Mouse (Mus musculus) hindbrain, embryonic 10.5 days (tissue): ENCODE data around the gene Skp1a. TPM values are rescaled to one million over a fixed set of nuclear protein-coding genes. Genes with fewer than 3 reads are reported as not detected.

Experiments used
- DNase-seq: peaks from one replicate; pipeline ENCODE4 v3.0.0-alpha.2; 2017; ENCODE audit warnings: low spot score
- H3K27ac ChIP-seq: fragments of 300-500 bp; sonication (generic); 2 replicates; pipeline ENCODE4 v1.5.1; 2016; ENCODE audit warnings: mild to moderate bottlenecking, moderate library complexity
- H3K27me3 ChIP-seq: fragments of 300-500 bp; sonication (generic); 2 replicates; pipeline ENCODE4 v1.6.1; 2016; ENCODE audit warnings: mild to moderate bottlenecking; ENCODE audit not compliant: poor library complexity, insufficient read depth, severe bottlenecking
- H3K36me3 ChIP-seq: fragments of 300-500 bp; sonication (generic); 2 replicates; pipeline ENCODE4 v1.6.1; 2016; ENCODE audit warnings: mild to moderate bottlenecking, moderate library complexity
- H3K4me1 ChIP-seq: fragments of 300-500 bp; sonication (generic); replicated peaks from 2 replicates; pipeline ENCODE4 v1.6.1; 2016; ENCODE audit warnings: mild to moderate bottlenecking
- H3K4me3 ChIP-seq: fragments of 300-500 bp; sonication (generic); 2 replicates; pipeline ENCODE4 v1.5.1; 2016; ENCODE audit warnings: mild to moderate bottlenecking, moderate library complexity
- H3K9me3 ChIP-seq: fragments of 300-500 bp; sonication (generic); 2 replicates; pipeline ENCODE4 v1.6.1; 2016; ENCODE audit warnings: mild to moderate bottlenecking, moderate library complexity
- WGBS: fragments of 180-500 bp; shearing (Covaris S2); methylation state at CpG from one replicate; pipeline ENCODE4 v1.1.7; 2016; 5-methylcytosine and 5-hydroxymethylcytosine counted together
- polyA plus RNA-seq: library from polyadenylated mRNA; unstranded; fragments of >200 nt; fragmentation: Nextera tagmentation; extraction: Ambion mirVana; gene quantifications from 2 replicates; pipeline ENCODE4 v1.2.1, GENCODE M21; 2016

Skp1a gene
- polyA plus RNA-seq, 1 experiment from 2014 or later = 976 TPM

- WGBS = 8% methylated on average over 44 of the region's 44 CpGs
Measured at GRCm38 (mm10) chr11:52283596-52284571, 52.1 kb downstream of the Skp1a start.

DNA sequence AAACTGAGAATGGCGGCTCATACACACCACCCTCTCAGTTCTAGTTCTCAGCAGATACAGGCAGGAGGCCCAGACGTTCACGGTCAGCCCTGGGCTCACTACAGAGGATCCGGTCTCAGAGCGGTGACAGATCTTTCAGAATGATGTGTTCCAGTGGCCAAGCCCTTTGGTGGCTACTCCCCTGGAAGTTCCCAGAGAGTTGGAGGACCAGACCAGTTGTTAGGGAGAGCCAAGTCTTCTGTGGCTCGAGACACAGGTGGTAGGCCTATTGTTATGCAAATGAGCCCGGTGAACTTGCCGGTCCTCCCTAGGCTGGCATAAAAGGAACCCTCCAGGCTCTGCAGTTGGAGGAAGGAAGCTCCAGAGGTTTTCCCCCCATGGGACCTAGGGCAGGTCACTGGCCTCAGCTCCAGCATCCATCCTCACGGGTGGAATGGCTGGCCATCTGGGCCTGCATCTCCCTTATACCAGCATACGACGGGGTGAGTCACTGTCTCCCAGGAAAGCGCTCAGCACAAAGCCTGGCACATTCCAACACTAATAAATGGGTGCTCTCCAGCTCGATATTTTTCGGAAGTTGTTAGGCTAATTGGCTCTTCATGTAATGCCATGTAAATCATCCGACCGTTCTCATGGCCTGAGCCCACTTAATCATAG lies 54.6 kb downstream of the Skp1a start:
- Histone ChIP-seq H3K27ac (no peak overlapping the region; the same call in 1 of the 2 replicates), H3K27me3 (peaks cover 59% of the 10 kb centered on the region)
- no peak for DNase-seq

More at GRCm38 (mm10) chr11:52283596-52284571, 52.1 kb downstream of the Skp1a start:
- H3K9me3 ChIP-seq = no peaks in the 10 kb centered on the region
- H3K4me1 ChIP-seq = peaks cover 59% of the 10 kb centered on the region
- peaks cover 66% of the 10 kb centered on the region for H3K27me3 ChIP-seq
- peaks cover 8% of the 10 kb centered on the region for H3K36me3 ChIP-seq
- peak; percentile 60 for DNase-seq
- H3K4me3 ChIP-seq = peak overlapping the region; percentile 69
- H3K27ac ChIP-seq = 0 out of 2 replicates have a peak overlapping the region, but pooled peaks have one; percentile 9

GRCm38 (mm10) chr11:52286958-52287305 lies 55.1 kb downstream of the Skp1a start:
- DNase-seq = peak; percentile 30
- peaks cover 52% of the 10 kb centered on the region for H3K4me1 ChIP-seq

More for the DNA sequence above, 54.6 kb downstream of the Skp1a start:
- H3K36me3 ChIP-seq = no peaks in the 10 kb centered on the region
- H3K4me1 ChIP-seq = peaks cover 55% of the 10 kb centered on the region
- H3K9me3 ChIP-seq = no peaks in the 10 kb centered on the region
- no peak overlapping the region for H3K4me3 ChIP-seq
- 13% methylated on average over 16 of the region's 16 CpGs for WGBS

DNA sequence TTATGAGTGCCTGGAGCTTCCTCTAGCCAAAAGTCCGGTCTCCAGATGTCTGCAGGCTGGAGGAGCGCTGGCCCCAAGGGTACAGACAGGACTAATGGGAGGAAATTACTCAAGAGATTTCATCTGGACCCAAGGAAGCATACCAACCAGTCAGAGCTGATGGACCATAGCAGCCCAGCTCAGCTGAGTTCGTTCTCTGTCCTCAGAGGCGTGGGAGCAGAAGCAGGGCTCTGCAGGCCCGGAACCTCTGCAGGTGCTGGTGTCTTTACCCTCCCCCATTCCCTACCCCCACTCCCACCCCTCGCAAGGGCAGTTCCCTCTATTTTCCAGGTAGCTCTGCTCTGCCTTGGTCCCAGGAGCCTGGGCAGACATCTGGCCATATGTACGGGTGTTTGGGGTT lies 60.6 kb downstream of the Skp1a start:
- H3K4me3 ChIP-seq = no peak overlapping the region
- H3K27me3 ChIP-seq = peaks cover 6% of the 10 kb centered on the region
- WGBS = 78% methylated on average over 7 of the region's 7 CpGs
- no peaks in the 10 kb centered on the region for H3K9me3 ChIP-seq
- H3K4me1 ChIP-seq = peaks cover 13% of the 10 kb centered on the region
- H3K27ac ChIP-seq = no peak overlapping the region
- no peaks in the 10 kb centered on the region for H3K36me3 ChIP-seq
- DNase-seq = no peak

More at GRCm38 (mm10) chr11:52286958-52287305, 55.1 kb downstream of the Skp1a start:
- Histone ChIP-seq H3K9me3 (no peaks in the 10 kb centered on the region), H3K4me3 (no peak overlapping the region), H3K27me3 (peaks cover 54% of the 10 kb centered on the region), H3K27ac (no peak overlapping the region; the same call in 1 of the 2 replicates), H3K36me3 (no peaks in the 10 kb centered on the region)
- WGBS = 15% methylated on average over 4 of the region's 4 CpGs

DNA sequence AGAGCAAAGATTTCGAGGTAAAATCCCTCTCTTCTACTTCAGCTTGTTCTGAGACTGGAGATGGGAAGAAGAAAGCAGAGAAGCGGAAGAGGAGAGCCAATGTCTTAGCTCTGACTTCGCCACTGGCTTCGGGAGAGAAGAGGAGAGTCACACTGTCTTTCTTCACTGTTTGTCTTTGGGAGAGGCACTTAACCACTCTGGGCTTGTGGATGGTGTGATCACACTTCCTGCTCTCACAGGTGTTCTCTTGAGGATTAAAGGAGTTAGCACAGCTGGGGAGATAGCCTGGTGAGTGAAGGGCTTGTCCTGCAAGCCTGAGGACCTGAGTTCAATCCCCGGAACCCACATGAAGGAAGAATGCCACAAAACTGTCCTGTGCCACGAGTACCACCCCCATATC lies 61.1 kb downstream of the Skp1a start:
- no peak for DNase-seq
- Histone ChIP-seq H3K4me1 (peaks cover 10% of the 10 kb centered on the region), H3K9me3 (no peaks in the 10 kb centered on the region), H3K4me3 (no peak overlapping the region), H3K36me3 (no peaks in the 10 kb centered on the region), H3K27me3 (peaks cover 3% of the 10 kb centered on the region; the same call in 1 of the 2 replicates), H3K27ac (no peak overlapping the region)
- WGBS = 79% methylated on average over 6 of the region's 6 CpGs

DNA sequence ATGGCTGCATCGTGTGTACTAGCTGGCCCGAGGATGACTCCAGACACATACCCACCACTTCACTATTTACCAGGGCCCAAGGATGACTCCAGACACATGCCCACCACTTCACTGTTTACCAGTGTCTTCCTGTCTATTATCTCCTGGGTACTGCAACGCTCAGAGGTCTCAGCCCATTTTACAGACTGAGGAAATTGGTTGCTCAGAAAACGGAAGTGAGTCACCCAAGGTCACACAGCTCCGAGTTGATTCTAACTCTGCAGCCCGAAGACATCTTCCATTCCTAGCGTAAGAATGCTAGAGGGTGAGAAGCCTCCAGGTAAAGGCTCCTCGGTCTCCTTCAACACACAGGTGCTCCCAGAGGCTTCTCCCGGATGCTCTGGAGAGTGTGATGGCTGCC lies 62.3 kb downstream of the Skp1a start:
- WGBS = 85% methylated on average over 9 of the region's 9 CpGs

More for the DNA sequence above, 62.3 kb downstream of the Skp1a start:
- DNase-seq = no peak
- Histone ChIP-seq H3K4me3 (no peak overlapping the region), H3K9me3 (no peaks in the 10 kb centered on the region), H3K27me3 (peaks cover 3% of the 10 kb centered on the region; the same call in 1 of the 2 replicates), H3K36me3 (no peaks in the 10 kb centered on the region), H3K4me1 (peaks cover 10% of the 10 kb centered on the region), H3K27ac (no peak overlapping the region)

Other genes with a start within 250 kb of the Skp1a start
- 205 and 207 TPM in 2 replicates for gene Ube2b, start 231.2 kb upstream of the Skp1a start, polyA plus RNA-seq
- gene Cdkl3, start 227.8 kb upstream of the Skp1a start, polyA plus RNA-seq = 8.3 and 11.7 TPM in 2 replicates
- 84.2 and 97.8 TPM in 2 replicates for gene Ppp2ca, start 133.3 kb upstream of the Skp1a start, polyA plus RNA-seq
- not detected in 2 replicates for gene Olfr1373, start 86.5 kb upstream of the Skp1a start, polyA plus RNA-seq
- gene Olfr1371, start 18.0 kb upstream of the Skp1a start, polyA plus RNA-seq = not detected in 2 replicates
- 9.3 and 10.8 TPM in 2 replicates for gene Tcf7, start 51.0 kb downstream of the Skp1a start, polyA plus RNA-seq
- gene Vdac1, start 128.9 kb downstream of the Skp1a start, polyA plus RNA-seq = 222 and 241 TPM in 2 replicates
- 149 and 168 TPM in 2 replicates for gene 9530068E07Rik, start 164.4 kb downstream of the Skp1a start, polyA plus RNA-seq